Mouse (Mus musculus): ENCODE measurements around the gene Otc. TPM values are rescaled to one million over a fixed set of nuclear protein-coding genes. Genes with fewer than 3 reads are reported as not detected.

The Otc gene
- polyA plus RNA-seq (2015; fragmentation: Nextera tagmentation; extraction: Ambion mirVana) = 0.20 and 0.24 TPM in 2 replicates

DNA sequence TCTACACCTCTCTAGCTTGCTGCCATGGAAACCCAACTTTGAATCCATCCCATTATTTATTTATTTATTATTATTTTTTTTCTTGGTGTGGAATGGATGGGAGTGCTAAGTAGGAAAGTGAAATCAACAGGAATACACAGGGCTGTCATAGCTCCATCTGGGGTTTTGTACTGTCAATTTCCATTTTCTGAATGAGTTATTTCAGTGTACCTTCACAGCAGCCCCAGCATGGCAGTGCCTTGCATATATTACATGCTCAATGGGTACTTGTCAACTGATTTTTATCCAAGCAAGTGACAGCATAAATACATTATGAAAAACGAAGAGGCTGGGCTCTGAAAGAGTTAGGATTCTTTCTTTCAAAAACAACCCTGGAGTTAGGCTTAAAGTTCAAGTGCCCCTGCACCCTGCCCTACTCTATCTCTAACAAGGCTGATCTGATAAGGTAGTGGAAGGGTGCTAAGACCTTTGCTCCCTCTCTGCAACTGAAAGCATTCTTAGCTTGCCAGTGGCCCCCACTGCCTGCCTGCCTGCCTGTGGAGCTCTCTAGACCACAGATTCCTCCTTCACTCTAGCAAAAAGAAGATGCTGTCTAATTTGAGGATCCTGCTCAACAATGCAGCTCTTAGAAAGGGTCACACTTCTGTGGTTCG, at the start of gene Otc:
Otc (plus strand) TSS at position 454 of the 653 bp plus-strand sequence.
- Histone ChIP-seq H3K27ac (ENCODE audit: low read length) (no peak within 1 kb of the TSS), H3K27me3 (ENCODE audit: insufficient read depth, low read length) (no peaks in the 10 kb centered on the region), H3K9ac (replicated peaks; ENCODE audit: low read length) (no peak within 1 kb of the TSS), H3K36me3 (ENCODE audit: insufficient read depth, low read length) (no peaks in the 10 kb centered on the region), H3K4me1 (ENCODE audit: insufficient read depth, low read length) (no peaks in the 10 kb centered on the region), H3K4me3 (ENCODE audit: low read length) (no peak within 1 kb of the TSS), H3K9me3 (ENCODE audit: low read length) (no peaks in the 10 kb centered on the region), H3K4me2 (replicated peaks; ENCODE audit: low read depth, low read length) (no peak within 1 kb of the TSS)
- ATAC-seq (ENCODE audit: low FRiP score, low TSS enrichment) = no peak
- WGBS = 62% methylated on average over 2 of the region's 2 CpGs

DNA sequence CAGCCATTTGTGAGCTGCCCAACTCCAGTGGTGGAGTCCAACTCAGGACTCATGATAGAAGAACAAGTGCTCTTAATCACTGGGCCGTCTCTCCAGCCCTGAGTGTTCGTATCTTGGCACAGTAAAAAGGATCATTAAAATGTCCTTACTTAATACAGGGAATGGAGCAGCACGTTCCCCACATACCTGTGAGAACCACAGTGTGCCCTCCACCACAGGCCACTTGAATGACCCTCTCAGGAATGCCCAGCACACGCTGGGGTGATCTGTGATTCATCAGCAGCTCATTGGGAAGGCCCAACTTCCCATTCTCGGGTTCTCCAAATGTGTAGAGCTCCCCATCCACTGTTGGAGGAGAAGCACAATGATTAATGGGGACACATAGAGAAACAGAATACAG, 46.2 kb upstream of the Otc start:
- Histone ChIP-seq H3K27me3 (ENCODE audit: insufficient read depth, low read length) (no peaks in the 10 kb centered on the region), H3K36me3 (ENCODE audit: insufficient read depth, low read length) (0 out of 2 replicates have a peak, but pooled peaks cover 4% of the 10 kb centered on the region), H3K4me1 (ENCODE audit: insufficient read depth, low read length) (no peaks in the 10 kb centered on the region), H3K4me2 (replicated peaks; ENCODE audit: low read depth, low read length) (no peak overlapping the region), H3K9me3 (ENCODE audit: low read length) (no peaks in the 10 kb centered on the region), H3K27ac (ENCODE audit: low read length) (no peak overlapping the region), H3K4me3 (ENCODE audit: low read length) (no peak overlapping the region), H3K9ac (replicated peaks; ENCODE audit: low read length) (no peak overlapping the region)
- WGBS = 68% methylated on average over 5 of the region's 5 CpGs
- no peak for ATAC-seq (ENCODE audit: low FRiP score, low TSS enrichment)

DNA sequence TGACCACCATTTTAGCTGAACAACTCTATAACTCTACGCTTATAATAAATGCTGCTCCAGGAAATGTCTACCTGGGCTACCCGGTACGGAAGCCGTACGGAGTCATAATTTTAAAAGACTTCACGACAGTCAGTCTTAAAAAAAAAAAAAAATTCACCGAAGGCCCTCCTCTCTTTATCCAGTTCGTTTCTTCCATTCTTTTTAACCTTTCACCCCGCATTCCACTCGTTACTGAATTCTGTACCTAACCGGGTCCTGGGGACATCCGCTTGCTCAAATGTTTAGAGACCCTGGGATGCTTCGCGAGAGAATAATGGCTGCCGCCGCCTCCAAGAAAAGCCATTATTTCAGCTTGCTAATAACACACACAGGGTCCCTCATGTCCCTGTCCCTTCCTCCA, 36.1 kb upstream of the Otc start:
- H3K4me2 ChIP-seq (replicated peaks; ENCODE audit: low read depth, low read length) = peak overlapping the region; percentile 52
- 23% methylated on average over 16 of the region's 16 CpGs for WGBS
- ATAC-seq (ENCODE audit: low FRiP score, low TSS enrichment) = peak; percentile 74

GRCm38 (mm10) chrX:10216410-10216949, 35.6 kb upstream of the Otc start, which contains the start of gene Rpgr:
Gene Rpgr (minus strand): TSS chrX:10216920.
- WGBS = 13% methylated on average over 47 of the region's 47 CpGs
- H3K4me1 ChIP-seq (ENCODE audit: insufficient read depth, low read length) = no peaks in the 10 kb centered on the region
- peak within 1 kb of the TSS; percentile 58 for H3K4me3 ChIP-seq (ENCODE audit: low read length)
- no peaks in the 10 kb centered on the region for H3K36me3 ChIP-seq (ENCODE audit: insufficient read depth, low read length)
- peak within 1 kb of the TSS; percentile 88 for H3K27ac ChIP-seq (ENCODE audit: low read length)
- no peaks in the 10 kb centered on the region for H3K9me3 ChIP-seq (ENCODE audit: low read length)
- ATAC-seq (ENCODE audit: low FRiP score, low TSS enrichment) = peak; percentile 99
- H3K4me2 ChIP-seq (replicated peaks; ENCODE audit: low read depth, low read length) = peak within 1 kb of the TSS; percentile 52
- H3K9ac ChIP-seq (replicated peaks; ENCODE audit: low read length) = peak within 1 kb of the TSS; percentile 71
- no peaks in the 10 kb centered on the region for H3K27me3 ChIP-seq (ENCODE audit: insufficient read depth, low read length)

More for the DNA sequence above, 36.1 kb upstream of the Otc start:
- Histone ChIP-seq H3K27ac (ENCODE audit: low read length) (peak overlapping the region; percentile 88), H3K9me3 (ENCODE audit: low read length) (no peaks in the 10 kb centered on the region), H3K36me3 (ENCODE audit: insufficient read depth, low read length) (no peaks in the 10 kb centered on the region), H3K9ac (replicated peaks; ENCODE audit: low read length) (peak overlapping the region; percentile 71), H3K4me3 (ENCODE audit: low read length) (peak overlapping the region; percentile 58), H3K27me3 (ENCODE audit: insufficient read depth, low read length) (no peaks in the 10 kb centered on the region), H3K4me1 (ENCODE audit: insufficient read depth, low read length) (no peaks in the 10 kb centered on the region)

DNA sequence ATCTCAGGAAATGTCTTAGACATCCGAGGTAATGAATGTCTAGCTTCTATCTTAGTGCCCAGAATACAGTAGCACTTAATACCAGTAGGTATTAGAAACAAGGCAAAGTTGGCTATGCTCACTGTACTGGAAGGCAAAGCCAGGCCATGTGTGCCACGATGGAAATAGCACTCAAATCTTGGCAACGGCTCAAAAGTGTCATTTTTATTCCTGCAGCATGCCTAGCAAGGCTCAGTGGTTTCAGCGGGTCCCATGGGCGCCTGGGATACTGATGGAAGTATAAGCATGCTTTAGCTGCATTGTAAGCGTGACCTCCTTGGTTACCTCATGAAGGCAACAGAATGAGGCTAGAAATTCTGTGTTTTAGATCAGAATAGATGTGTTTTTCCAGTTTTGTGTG, 32.8 kb upstream of the Otc start:
- no peaks in the 10 kb centered on the region for H3K36me3 ChIP-seq (ENCODE audit: insufficient read depth, low read length)
- H3K4me2 ChIP-seq (replicated peaks; ENCODE audit: low read depth, low read length) = no peak overlapping the region
- H3K27me3 ChIP-seq (ENCODE audit: insufficient read depth, low read length) = no peaks in the 10 kb centered on the region
- no peaks in the 10 kb centered on the region for H3K4me1 ChIP-seq (ENCODE audit: insufficient read depth, low read length)
- ATAC-seq (ENCODE audit: low FRiP score, low TSS enrichment) = no peak
- no peak overlapping the region for H3K9ac ChIP-seq (replicated peaks; ENCODE audit: low read length)
- no peak overlapping the region for H3K4me3 ChIP-seq (ENCODE audit: low read length)
- no peak overlapping the region for H3K27ac ChIP-seq (ENCODE audit: low read length)
- WGBS = 68% methylated on average over 6 of the region's 6 CpGs
- no peaks in the 10 kb centered on the region for H3K9me3 ChIP-seq (ENCODE audit: low read length)

DNA sequence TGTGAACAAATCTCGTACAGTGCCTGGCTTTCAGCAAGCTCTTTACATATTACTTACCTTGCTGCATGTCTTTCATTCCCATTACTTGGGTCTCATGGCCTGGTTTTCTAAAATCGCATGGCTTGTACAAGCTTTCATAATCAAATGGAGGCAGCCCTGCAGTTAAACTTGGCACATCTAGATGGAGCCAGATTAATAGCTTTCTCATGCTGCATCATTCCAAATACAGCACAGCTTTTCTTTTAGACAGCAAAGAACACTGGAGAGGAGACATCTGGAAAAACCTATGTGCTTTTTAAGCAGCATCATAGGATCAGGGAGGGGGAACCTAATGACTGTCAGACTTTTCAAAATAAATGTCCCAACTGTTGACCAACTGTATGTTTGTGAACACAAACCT, 19.1 kb upstream of the Otc start:
- Histone ChIP-seq H3K27me3 (ENCODE audit: insufficient read depth, low read length) (no peaks in the 10 kb centered on the region), H3K27ac (ENCODE audit: low read length) (no peak overlapping the region), H3K36me3 (ENCODE audit: insufficient read depth, low read length) (no peaks in the 10 kb centered on the region), H3K9me3 (ENCODE audit: low read length) (no peaks in the 10 kb centered on the region), H3K4me2 (replicated peaks; ENCODE audit: low read depth, low read length) (no peak overlapping the region), H3K4me1 (ENCODE audit: insufficient read depth, low read length) (no peaks in the 10 kb centered on the region), H3K9ac (replicated peaks; ENCODE audit: low read length) (no peak overlapping the region), H3K4me3 (ENCODE audit: low read length) (no peak overlapping the region)
- 59% methylated on average over 2 of the region's 2 CpGs for WGBS
- no peak for ATAC-seq (ENCODE audit: low FRiP score, low TSS enrichment)

DNA sequence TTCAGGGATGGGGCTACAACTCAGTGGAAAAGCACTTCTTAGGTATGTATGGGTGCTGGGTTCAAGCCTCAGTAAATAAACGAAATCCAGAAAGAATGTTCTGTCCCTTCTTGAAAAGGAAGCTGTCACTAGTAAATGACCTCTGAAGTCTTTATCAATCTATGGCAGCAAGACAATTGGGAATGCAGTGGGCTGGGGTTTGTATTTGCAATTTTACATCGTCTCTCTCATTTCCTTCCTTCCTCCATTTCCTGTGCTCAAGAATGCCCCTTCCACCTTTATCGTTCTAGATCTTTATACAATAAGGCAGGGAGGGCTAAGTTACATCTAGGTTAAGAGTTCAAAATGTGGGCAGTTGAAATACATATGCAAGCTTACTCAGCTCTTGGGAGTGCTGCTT, 17.5 kb upstream of the Otc start:
- Histone ChIP-seq H3K4me1 (ENCODE audit: insufficient read depth, low read length) (no peaks in the 10 kb centered on the region), H3K36me3 (ENCODE audit: insufficient read depth, low read length) (no peaks in the 10 kb centered on the region), H3K27ac (ENCODE audit: low read length) (no peak overlapping the region), H3K9me3 (ENCODE audit: low read length) (no peaks in the 10 kb centered on the region), H3K9ac (replicated peaks; ENCODE audit: low read length) (no peak overlapping the region), H3K4me2 (replicated peaks; ENCODE audit: low read depth, low read length) (no peak overlapping the region), H3K27me3 (ENCODE audit: insufficient read depth, low read length) (no peaks in the 10 kb centered on the region; the same call in 1 of the 2 replicates), H3K4me3 (ENCODE audit: low read length) (no peak overlapping the region)
- WGBS = 58% methylated on average over 3 of the region's 3 CpGs
- no peak for ATAC-seq (ENCODE audit: low FRiP score, low TSS enrichment)

GRCm38 (mm10) chrX:10239515-10239914, 12.6 kb upstream of the Otc start:
- no peaks in the 10 kb centered on the region; the same call in 1 of the 2 replicates for H3K27me3 ChIP-seq (ENCODE audit: insufficient read depth, low read length)
- no peak overlapping the region for H3K27ac ChIP-seq (ENCODE audit: low read length)
- no peak overlapping the region for H3K4me3 ChIP-seq (ENCODE audit: low read length)
- ATAC-seq (ENCODE audit: low FRiP score, low TSS enrichment) = no peak
- H3K9ac ChIP-seq (replicated peaks; ENCODE audit: low read length) = no peak overlapping the region
- H3K9me3 ChIP-seq (ENCODE audit: low read length) = no peaks in the 10 kb centered on the region
- no peaks in the 10 kb centered on the region for H3K36me3 ChIP-seq (ENCODE audit: insufficient read depth, low read length)
- no peak overlapping the region for H3K4me2 ChIP-seq (replicated peaks; ENCODE audit: low read depth, low read length)
- WGBS = 43% methylated on average over 4 of the region's 4 CpGs
- no peaks in the 10 kb centered on the region for H3K4me1 ChIP-seq (ENCODE audit: insufficient read depth, low read length)

DNA sequence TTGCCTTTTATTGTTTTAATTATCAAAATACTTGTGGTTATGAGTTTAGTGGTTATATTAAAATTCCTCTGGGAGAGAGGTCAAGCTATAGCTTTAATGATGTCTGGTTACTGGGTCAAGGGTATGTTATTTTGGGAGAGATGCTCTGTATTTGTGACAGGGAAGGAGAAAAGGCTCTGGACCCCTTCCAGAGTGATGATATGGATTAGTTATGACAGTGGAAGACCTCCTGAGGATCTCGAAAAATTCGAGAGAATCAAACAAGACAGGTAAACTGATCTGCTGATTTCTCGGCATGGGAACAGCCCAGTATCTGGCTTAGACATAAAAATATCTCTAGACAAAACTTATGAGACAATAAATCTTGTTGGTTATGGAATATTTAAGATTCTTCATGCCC, 8.2 kb upstream of the Otc start:
- no peaks in the 10 kb centered on the region for H3K9me3 ChIP-seq (ENCODE audit: low read length)

DNA sequence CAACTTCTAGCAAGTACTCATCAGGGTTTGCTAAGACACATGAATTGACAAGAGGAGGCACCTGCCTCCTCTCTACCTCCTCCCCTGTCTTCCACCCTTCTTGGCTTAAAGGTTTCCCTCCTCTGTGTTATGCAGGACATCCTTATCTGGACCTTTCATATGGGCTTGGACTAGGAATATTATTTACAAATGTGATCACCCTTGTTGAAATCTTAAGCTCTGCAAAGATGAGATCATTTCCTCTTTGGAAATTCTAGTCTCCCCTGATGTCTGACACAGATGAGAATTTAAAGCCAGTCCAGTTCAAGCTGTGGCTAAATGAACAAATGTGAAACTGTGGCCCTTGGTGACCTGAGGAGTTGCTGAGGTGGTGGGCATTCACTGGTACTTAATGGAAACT, 748 bp upstream of the Otc start:
- no peak for ATAC-seq (ENCODE audit: low FRiP score, low TSS enrichment)
- Histone ChIP-seq H3K27me3 (ENCODE audit: insufficient read depth, low read length) (no peaks in the 10 kb centered on the region), H3K36me3 (ENCODE audit: insufficient read depth, low read length) (no peaks in the 10 kb centered on the region), H3K4me2 (replicated peaks; ENCODE audit: low read depth, low read length) (no peak overlapping the region), H3K27ac (ENCODE audit: low read length) (no peak overlapping the region), H3K9ac (replicated peaks; ENCODE audit: low read length) (no peak overlapping the region), H3K9me3 (ENCODE audit: low read length) (no peaks in the 10 kb centered on the region), H3K4me1 (ENCODE audit: insufficient read depth, low read length) (no peaks in the 10 kb centered on the region), H3K4me3 (ENCODE audit: low read length) (no peak overlapping the region)

More for the DNA sequence above, 8.2 kb upstream of the Otc start:
- Histone ChIP-seq H3K36me3 (ENCODE audit: insufficient read depth, low read length) (no peaks in the 10 kb centered on the region), H3K4me2 (replicated peaks; ENCODE audit: low read depth, low read length) (no peak overlapping the region), H3K4me1 (ENCODE audit: insufficient read depth, low read length) (no peaks in the 10 kb centered on the region), H3K27ac (ENCODE audit: low read length) (no peak overlapping the region), H3K27me3 (ENCODE audit: insufficient read depth, low read length) (no peaks in the 10 kb centered on the region; the same call in 1 of the 2 replicates), H3K4me3 (ENCODE audit: low read length) (no peak overlapping the region), H3K9ac (replicated peaks; ENCODE audit: low read length) (no peak overlapping the region)
- 75% methylated on average over 3 of the region's 3 CpGs for WGBS
- no peak for ATAC-seq (ENCODE audit: low FRiP score, low TSS enrichment)

All from kidney, embryonic 16.5 days (tissue).